Mouse (Mus musculus): ENCODE data around the gene Taar5. TPM values are rescaled to one million over a fixed set of nuclear protein-coding genes. Genes with fewer than 3 reads are reported as not detected.

The Taar5 gene
- polyA plus RNA-seq (2017; shearing (Covaris generic)): not detected

DNA sequence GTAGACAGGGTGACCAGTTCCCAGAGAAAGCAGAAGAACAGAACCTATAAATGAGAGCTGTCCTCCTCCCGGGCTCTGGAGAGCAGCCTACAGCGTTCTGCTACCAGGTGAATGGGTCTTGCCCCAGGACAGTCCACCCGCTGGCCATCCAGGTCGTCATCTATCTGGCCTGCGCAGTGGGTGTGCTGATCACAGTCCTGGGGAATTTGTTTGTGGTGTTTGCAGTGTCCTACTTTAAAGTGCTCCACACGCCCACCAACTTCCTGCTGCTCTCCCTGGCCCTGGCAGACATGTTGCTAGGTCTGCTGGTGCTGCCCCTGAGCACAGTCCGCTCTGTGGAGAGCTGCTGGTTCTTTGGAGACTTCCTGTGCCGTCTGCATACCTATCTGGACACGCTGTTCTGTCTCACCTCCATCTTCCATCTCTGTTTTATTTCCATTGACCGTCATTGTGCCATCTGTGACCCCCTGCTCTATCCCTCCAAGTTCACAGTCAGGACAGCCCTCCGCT lies at the start of gene Taar5:
Gene Taar5 (plus strand): TSS at position 51 of the 510 bp plus-strand sequence.

DNA sequence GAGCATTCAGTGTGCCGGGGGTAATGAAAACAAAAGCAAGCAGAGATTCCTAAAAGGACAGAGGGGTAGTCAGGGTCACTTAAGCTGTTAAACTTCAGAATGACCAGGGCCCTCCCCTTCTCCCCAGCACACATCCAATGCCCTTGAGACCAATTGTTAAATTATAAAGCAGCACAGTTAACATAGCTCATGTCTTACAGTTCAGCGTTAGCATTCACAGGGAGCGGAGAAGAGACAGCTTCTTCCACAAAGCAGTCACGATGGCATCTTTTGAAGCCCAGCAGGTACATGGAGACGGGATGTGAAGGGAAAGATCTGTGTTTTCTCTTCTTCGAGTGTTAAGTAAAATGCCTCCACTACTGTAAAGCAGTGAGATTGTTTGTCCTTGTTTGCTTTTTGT lies 32.2 kb upstream of the Taar5 start, which contains the start of gene Taar2:
Gene Taar2 (plus strand): TSS at position 261 of the 400 bp plus-strand sequence.

DNA sequence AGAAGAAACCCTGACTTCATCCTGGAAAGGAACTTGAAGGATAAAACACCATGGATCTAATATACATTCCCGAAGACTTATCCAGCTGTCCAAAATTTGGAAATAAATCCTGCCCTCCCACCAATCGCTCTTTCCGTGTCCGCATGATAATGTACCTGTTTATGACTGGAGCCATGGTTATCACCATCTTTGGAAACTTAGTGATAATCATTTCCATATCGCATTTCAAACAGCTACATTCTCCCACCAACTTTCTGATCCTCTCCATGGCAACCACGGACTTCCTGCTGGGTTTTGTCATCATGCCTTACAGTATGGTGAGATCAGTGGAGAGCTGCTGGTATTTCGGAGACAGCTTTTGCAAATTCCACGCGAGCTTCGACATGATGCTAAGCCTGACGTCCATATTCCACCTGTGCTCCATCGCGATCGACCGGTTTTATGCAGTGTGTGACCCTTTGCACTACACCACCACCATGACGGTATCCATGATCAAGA lies 20.9 kb upstream of the Taar5 start, which contains the start of gene Taar3:
Gene Taar3 (plus strand): TSS at position 51 of the 498 bp plus-strand sequence.

DNA sequence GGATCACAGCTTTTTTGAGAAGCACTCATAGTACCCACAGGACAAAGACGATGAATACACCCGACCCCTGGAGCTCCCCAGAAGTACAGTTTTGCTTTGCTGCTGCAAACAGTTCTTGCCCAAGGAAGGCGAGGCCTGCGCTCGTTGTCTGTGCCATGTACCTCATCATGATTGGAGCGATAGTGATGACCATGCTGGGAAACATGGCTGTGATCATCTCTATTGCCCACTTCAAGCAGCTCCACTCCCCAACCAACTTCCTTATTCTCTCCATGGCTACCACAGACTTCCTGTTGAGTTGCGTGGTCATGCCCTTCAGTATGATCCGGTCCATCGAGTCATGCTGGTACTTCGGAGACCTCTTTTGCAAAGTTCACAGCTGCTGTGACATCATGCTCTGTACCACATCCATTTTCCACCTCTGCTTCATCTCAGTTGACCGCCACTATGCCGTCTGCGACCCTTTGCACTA lies 10.0 kb upstream of the Taar5 start, which contains the start of gene Taar4:
Gene Taar4 (plus strand): TSS at position 51 of the 472 bp plus-strand sequence.

DNA sequence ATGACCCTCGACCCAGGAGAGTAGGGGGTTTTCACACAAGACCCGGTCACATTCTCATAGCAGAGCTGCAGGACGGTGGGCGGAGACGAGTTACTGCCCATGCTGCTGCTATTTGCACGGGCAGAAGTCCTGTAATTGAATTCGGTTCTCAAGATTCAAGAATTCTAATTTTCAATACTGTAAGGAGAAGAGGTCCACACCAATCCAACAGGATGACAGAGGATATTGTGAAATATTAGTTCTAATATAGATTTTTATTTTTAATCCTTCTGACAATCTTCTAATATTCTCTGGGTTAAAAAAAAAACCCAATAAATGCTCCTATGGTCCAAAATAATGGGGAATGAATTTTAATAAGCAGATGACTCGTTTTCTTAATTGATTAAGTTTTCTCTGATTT lies 15.0 kb downstream of the Taar5 start, which contains the start of gene Taar6:
Gene Taar6 (minus strand): TSS at position 101 of the 400 bp plus-strand sequence.

DNA sequence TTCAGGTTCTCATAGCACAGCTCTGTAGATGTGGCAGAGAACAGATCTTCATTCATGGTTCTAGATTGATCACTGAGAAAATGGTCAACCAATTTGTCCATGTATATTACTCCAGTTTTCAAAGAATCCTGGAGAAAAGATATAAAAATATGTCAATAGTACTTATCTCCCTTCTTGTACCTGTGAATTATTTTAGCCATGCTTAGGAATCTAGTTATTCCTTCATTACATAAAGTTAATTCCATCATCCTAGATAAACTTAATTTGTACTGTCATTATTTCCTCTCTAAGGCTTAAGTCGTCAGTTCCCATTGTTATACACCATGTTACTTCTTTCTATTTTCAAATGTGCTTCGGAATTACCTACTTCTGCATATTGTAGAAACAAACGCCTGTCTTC lies 22.9 kb downstream of the Taar5 start, which contains the start of gene Taar7a:
Gene Taar7a (minus strand): TSS at position 101 of the 400 bp plus-strand sequence.

DNA sequence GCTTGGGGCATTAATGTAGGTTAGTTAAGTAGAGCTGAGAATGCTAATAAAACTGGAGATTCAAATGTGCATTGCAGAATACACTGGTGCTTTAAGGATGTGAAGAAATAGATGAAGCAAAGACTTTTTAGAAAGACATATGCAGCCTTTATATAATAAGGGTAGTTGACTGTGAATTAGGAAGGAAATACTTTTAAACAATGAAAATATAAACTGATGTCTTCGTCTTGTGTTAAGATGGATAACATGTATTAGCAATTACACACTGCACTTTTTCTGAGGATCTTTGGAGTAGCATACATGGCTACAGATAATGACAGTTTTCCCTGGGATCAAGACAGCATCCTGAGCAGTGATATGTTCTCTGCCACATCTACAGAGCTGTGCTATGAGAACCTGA lies 29.1 kb downstream of the Taar5 start, which contains the start of gene Taar7b:
Gene Taar7b (plus strand): TSS at position 301 of the 400 bp plus-strand sequence.

Other genes starting within 250 kb of the Taar5 start
- 33.3 TPM for gene Rps12, start 183.4 kb upstream of the Taar5 start, polyA plus RNA-seq (2017; shearing (Covaris generic))
- not detected for gene Slc18b1, start 173.7 kb upstream of the Taar5 start, polyA plus RNA-seq (2017; shearing (Covaris generic))
- gene Vnn3, start 119.2 kb upstream of the Taar5 start, polyA plus RNA-seq (2017; shearing (Covaris generic)): 0.16 TPM
- not detected for gene Vnn1, start 76.0 kb upstream of the Taar5 start, polyA plus RNA-seq (2017; shearing (Covaris generic))
- not detected for gene Taar1, start 50.4 kb upstream of the Taar5 start, polyA plus RNA-seq (2017; shearing (Covaris generic))
- gene Taar2, start 32.1 kb upstream of the Taar5 start, polyA plus RNA-seq (2017; shearing (Covaris generic)): not detected
- gene Taar3, start 21.1 kb upstream of the Taar5 start, polyA plus RNA-seq (2017; shearing (Covaris generic)): not detected
- gene Taar4, start 10.2 kb upstream of the Taar5 start, polyA plus RNA-seq (2017; shearing (Covaris generic)): not detected
- gene Taar6, start 14.9 kb downstream of the Taar5 start, polyA plus RNA-seq (2017; shearing (Covaris generic)): not detected
- not detected for gene Taar7a, start 22.8 kb downstream of the Taar5 start, polyA plus RNA-seq (2017; shearing (Covaris generic))
- not detected for gene Taar7b, start 29.2 kb downstream of the Taar5 start, polyA plus RNA-seq (2017; shearing (Covaris generic))
- gene Taar7d, start 56.5 kb downstream of the Taar5 start, polyA plus RNA-seq (2017; shearing (Covaris generic)): not detected
- not detected for gene Taar7e, start 66.9 kb downstream of the Taar5 start, polyA plus RNA-seq (2017; shearing (Covaris generic))
- not detected for gene Taar7f, start 78.8 kb downstream of the Taar5 start, polyA plus RNA-seq (2017; shearing (Covaris generic))
- gene Taar8a, start 105.8 kb downstream of the Taar5 start, polyA plus RNA-seq (2017; shearing (Covaris generic)): not detected
- gene Taar8b, start 121.6 kb downstream of the Taar5 start, polyA plus RNA-seq (2017; shearing (Covaris generic)): not detected
- gene Taar8c, start 131.2 kb downstream of the Taar5 start, polyA plus RNA-seq (2017; shearing (Covaris generic)): not detected
- gene Taar9, start 138.8 kb downstream of the Taar5 start, polyA plus RNA-seq (2017; shearing (Covaris generic)): not detected
- 46.3 TPM for gene Stx7, start 178.6 kb downstream of the Taar5 start, polyA plus RNA-seq (2017; shearing (Covaris generic))